Mouse (Mus musculus): Measurements from ENCODE around the gene Zcchc3. TPM values are rescaled to one million over a fixed set of nuclear protein-coding genes. Genes with fewer than 3 reads are reported as not detected.

Zcchc3 gene
- polyA plus RNA-seq, 1 experiment, result not detected

DNA sequence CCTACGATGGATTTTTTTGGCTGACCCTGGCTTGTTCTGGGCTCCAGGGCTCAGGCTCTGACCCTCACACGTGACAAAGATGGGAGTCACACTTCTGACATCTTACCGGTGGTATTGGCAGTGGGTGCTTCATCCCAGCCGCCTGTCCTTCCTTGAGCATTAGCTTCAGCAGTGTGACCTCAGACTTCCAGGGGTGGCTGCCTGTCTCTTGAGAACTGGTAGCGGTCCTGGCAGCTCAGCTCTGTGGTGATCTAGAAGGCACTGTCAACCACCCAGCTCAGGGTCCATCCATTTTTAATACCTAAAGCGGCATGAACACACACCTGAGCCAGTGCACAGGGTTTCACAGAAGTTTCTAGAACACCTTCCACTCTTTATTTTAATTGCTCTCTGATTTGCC is 5.0 kb downstream of the Zcchc3 start:
- Histone ChIP-seq H3K79me2 (ENCODE audit: control insufficient read depth, insufficient read depth) (no peaks in the 10 kb centered on the region), H3K27me3 (ENCODE audit: control insufficient read depth, insufficient read depth, insufficient read length) (peaks cover 3% of the 10 kb centered on the region), H3ac (ENCODE audit: control insufficient read depth, insufficient read length, low read depth) (no peak overlapping the region), H3K79me3 (ENCODE audit: low read depth) (no peaks in the 10 kb centered on the region), H3K36me3 (ENCODE audit: control insufficient read depth, insufficient read depth) (no peaks in the 10 kb centered on the region), H3K4me3 (ENCODE audit: insufficient read depth, poor library complexity, severe bottlenecking) (no peak overlapping the region)
- TF ChIP-seq FOSL1 (IDR thresholded peaks at IDR 0.05; ENCODE audit: insufficient read depth, low read length, poor library complexity, severe bottlenecking) (no peak), USF1 (IDR thresholded peaks at IDR 0.05; ENCODE audit: low read depth) (no peak), CTCF (IDR thresholded peaks at IDR 0.05; ENCODE audit: control insufficient read depth, insufficient read depth, insufficient read length) (no peak), CEBPB (IDR thresholded peaks at IDR 0.05; ENCODE audit: low read depth) (no peak)

DNA sequence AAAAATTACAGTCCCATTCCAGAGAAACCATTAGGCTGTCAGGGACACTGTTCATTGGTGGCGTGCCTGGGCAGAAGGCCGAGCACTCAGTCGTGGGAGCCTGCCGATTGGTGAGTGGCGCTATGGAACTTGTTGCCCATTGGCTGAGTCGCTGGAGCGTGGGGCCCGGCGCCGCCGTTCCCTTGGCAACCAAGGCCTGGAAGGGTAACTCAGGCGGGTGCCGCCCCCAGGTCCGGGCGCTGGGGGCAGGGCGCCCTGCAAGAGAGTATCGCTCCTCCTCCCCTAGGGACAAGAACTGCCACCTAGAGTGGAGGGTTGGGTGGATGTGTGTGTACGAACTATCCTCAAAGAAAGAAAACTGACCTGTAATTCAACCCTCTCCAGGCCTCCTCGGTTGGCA is 8.7 kb downstream of the Zcchc3 start:
- no peak for TF ChIP-seq CEBPB (IDR thresholded peaks at IDR 0.05; ENCODE audit: low read depth)
- TF ChIP-seq CTCF (IDR thresholded peaks at IDR 0.05; ENCODE audit: control insufficient read depth, insufficient read depth, insufficient read length), result no peak
- TF ChIP-seq USF1 (IDR thresholded peaks at IDR 0.05; ENCODE audit: low read depth), result no peak
- no peak for TF ChIP-seq FOSL1 (IDR thresholded peaks at IDR 0.05; ENCODE audit: insufficient read depth, low read length, poor library complexity, severe bottlenecking)
- no peak for TF ChIP-seq MAX (IDR thresholded peaks at IDR 0.05)
- no peak for TF ChIP-seq MYOD1 (IDR thresholded peaks at IDR 0.05; ENCODE audit: control insufficient read depth, insufficient read length, low read depth)
- TF ChIP-seq MYOG (IDR thresholded peaks at IDR 0.05; ENCODE audit: control insufficient read depth, extremely low read depth, insufficient read length), result no peak

DNA sequence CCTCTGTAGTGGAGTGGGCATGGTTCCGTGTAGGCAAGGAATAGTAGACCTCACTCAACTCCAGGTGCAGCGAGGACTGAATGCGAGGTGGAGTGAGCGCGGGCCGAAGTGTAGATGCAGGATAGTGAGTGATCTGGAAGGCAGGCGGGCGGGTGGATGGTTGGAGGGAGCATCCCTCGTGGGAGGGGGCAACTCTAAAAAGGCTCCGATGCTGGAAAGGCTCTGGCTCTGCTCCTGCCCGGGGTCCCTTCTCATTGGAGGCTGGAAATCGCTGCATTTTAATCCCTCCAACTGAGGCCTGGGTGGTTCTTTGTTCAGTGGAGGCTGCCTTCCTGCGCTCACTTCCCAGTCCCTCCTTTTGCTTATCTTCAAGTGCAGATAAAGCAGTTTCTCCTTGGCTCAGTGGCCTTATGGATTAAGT is 15.7 kb downstream of the Zcchc3 start:
- TF ChIP-seq CTCF (IDR thresholded peaks at IDR 0.05; ENCODE audit: control insufficient read depth, insufficient read depth, insufficient read length) (no peak), MYOG (IDR thresholded peaks at IDR 0.05; ENCODE audit: control insufficient read depth, extremely low read depth, insufficient read length) (no peak), MYOD1 (IDR thresholded peaks at IDR 0.05; ENCODE audit: control insufficient read depth, insufficient read length, low read depth) (no peak), FOSL1 (IDR thresholded peaks at IDR 0.05; ENCODE audit: insufficient read depth, low read length, poor library complexity, severe bottlenecking) (no peak)
- no peaks in the 10 kb centered on the region for H3K36me3 ChIP-seq (ENCODE audit: control insufficient read depth, insufficient read depth)
- no peaks in the 10 kb centered on the region for H3K79me3 ChIP-seq (ENCODE audit: low read depth)
- peaks cover 6% of the 10 kb centered on the region for H3K79me2 ChIP-seq (ENCODE audit: control insufficient read depth, insufficient read depth)
- no peak overlapping the region for H3K4me3 ChIP-seq (ENCODE audit: insufficient read depth, poor library complexity, severe bottlenecking)
- peak overlapping the region; percentile 37 for H3ac ChIP-seq (ENCODE audit: control insufficient read depth, insufficient read length, low read depth)
- H3K27me3 ChIP-seq (ENCODE audit: control insufficient read depth, insufficient read depth, insufficient read length), result no peaks in the 10 kb centered on the region

More for the DNA sequence above, 8.7 kb downstream of the Zcchc3 start:
- no peaks in the 10 kb centered on the region for H3K79me2 ChIP-seq (ENCODE audit: control insufficient read depth, insufficient read depth)
- H3K36me3 ChIP-seq (ENCODE audit: control insufficient read depth, insufficient read depth), result no peaks in the 10 kb centered on the region
- no peaks in the 10 kb centered on the region for H3K79me3 ChIP-seq (ENCODE audit: low read depth)
- H3K4me3 ChIP-seq (ENCODE audit: insufficient read depth, poor library complexity, severe bottlenecking), result no peak overlapping the region
- H3K27me3 ChIP-seq (ENCODE audit: control insufficient read depth, insufficient read depth, insufficient read length), result no peaks in the 10 kb centered on the region
- no peak overlapping the region for H3ac ChIP-seq (ENCODE audit: control insufficient read depth, insufficient read length, low read depth)

DNA sequence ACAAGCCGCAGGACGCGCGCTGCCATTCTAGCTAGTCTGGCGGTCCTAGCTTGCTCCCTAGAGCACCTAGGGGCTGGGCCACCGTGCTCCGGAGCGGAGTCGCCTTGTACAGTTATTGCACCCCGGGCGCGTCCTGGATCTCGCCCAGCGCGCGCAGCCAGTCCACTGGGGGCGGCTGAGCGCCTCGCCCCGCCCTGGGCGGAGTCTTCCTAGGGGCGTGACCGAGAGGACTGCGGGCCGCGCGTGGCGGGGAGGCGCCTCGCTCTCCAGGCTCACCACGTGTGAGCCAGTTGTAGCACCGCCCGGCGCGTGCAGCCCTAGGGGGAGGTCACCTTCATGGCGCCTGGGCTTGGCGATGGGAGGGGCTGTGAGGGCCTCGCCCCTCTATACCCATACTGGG is 16.1 kb downstream of the Zcchc3 start:
- Histone ChIP-seq H3K36me3 (ENCODE audit: control insufficient read depth, insufficient read depth) (no peaks in the 10 kb centered on the region), H3K4me3 (ENCODE audit: insufficient read depth, poor library complexity, severe bottlenecking) (peak overlapping the region; percentile 49), H3K79me3 (ENCODE audit: low read depth) (no peaks in the 10 kb centered on the region), H3ac (ENCODE audit: control insufficient read depth, insufficient read length, low read depth) (no peak overlapping the region), H3K79me2 (ENCODE audit: control insufficient read depth, insufficient read depth) (peaks cover 6% of the 10 kb centered on the region), H3K27me3 (ENCODE audit: control insufficient read depth, insufficient read depth, insufficient read length) (no peaks in the 10 kb centered on the region)
- TF ChIP-seq MAX (IDR thresholded peaks at IDR 0.05) (peak; percentile 92), MYOG (IDR thresholded peaks at IDR 0.05; ENCODE audit: control insufficient read depth, extremely low read depth, insufficient read length) (no peak)

DNA sequence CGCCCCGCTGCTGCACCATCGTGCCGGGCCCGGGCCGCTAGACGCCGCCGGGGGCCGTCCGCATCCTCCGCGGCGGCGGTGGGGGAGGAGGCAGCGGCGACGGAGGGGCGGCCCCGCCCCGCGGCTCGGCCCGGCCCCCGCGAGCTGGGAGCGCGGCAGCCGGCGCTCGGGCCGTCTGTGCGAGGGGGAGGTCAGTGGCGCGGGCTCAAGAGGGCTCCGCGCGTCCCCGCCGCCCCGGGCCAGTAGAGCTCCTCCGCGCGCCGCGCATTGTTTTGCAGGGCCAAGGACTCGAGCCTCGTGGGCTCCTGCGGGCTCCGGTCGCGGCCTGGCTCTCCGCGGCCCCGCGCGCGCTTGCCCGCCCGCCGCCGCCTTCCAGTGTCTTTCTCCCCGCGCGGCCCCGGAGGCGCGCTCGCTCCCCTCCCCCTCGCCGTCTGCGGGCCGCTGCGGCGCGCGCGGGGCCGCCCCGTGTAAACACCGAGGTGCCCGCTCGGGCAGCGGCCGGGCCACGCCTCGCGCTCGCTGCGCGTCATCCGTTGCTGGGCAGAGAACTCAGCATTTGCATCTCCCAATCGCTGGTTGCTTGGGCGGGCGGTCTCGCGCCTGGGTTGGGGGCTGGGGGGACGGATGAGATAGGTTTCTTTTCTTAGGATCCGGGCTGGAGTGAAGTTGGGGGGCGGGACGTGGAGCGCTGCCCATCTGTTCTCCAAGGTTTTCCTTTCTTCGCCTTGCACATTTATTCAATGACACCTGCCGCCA is 17.0 kb downstream of the Zcchc3 start, which contains the start of gene Sox12:
Gene Sox12, minus strand, starts transcription at position 384 of the 756 bp plus-strand sequence.
- H3K36me3 ChIP-seq (ENCODE audit: control insufficient read depth, insufficient read depth), result no peaks in the 10 kb centered on the region
- no peaks in the 10 kb centered on the region for H3K79me3 ChIP-seq (ENCODE audit: low read depth)
- TF ChIP-seq USF1 (IDR thresholded peaks at IDR 0.05; ENCODE audit: low read depth), result no peak
- no peaks in the 10 kb centered on the region for H3K27me3 ChIP-seq (ENCODE audit: control insufficient read depth, insufficient read depth, insufficient read length)
- peak within 1 kb of the TSS; percentile 49 for H3K4me3 ChIP-seq (ENCODE audit: insufficient read depth, poor library complexity, severe bottlenecking)
- H3ac ChIP-seq (ENCODE audit: control insufficient read depth, insufficient read length, low read depth), result peak within 1 kb of the TSS; percentile 86
- peaks cover 6% of the 10 kb centered on the region for H3K79me2 ChIP-seq (ENCODE audit: control insufficient read depth, insufficient read depth)

DNA sequence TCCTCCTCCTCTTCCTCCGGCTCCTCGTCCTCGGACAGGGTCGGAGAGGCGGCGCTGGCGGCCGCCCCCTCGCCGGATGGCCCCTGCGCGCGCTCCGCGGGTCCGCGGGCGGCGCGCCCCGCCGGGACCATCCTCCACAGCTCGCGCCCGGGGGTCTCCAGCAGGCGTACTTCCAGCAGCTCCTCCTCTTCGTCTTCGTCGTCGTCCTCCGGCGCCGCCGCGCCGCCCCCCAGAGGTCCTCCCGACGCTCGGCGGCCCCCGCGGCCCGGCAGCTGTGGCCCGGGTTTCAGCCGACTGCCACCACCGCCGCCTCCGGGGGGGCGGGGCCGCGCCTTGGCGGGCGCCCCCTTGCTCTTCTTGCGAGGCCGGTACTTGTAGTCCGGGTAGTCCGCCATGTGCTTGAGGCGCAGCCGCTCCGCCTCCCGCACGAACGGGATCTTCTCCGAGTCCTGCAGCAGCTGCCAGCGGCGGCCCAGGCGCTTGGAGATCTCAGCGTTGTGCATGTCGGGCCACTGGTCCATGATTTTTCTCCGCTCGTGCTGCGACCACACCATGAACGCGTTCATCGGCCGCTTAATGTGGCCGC is 17.7 kb downstream of the Zcchc3 start:
- Histone ChIP-seq H3K36me3 (ENCODE audit: control insufficient read depth, insufficient read depth) (no peaks in the 10 kb centered on the region), H3K79me3 (ENCODE audit: low read depth) (no peaks in the 10 kb centered on the region), H3ac (ENCODE audit: control insufficient read depth, insufficient read length, low read depth) (peak overlapping the region; percentile 86), H3K27me3 (ENCODE audit: control insufficient read depth, insufficient read depth, insufficient read length) (no peaks in the 10 kb centered on the region), H3K79me2 (ENCODE audit: control insufficient read depth, insufficient read depth) (peaks cover 6% of the 10 kb centered on the region), H3K4me3 (ENCODE audit: insufficient read depth, poor library complexity, severe bottlenecking) (peak overlapping the region; percentile 49)
- TF ChIP-seq MAX (IDR thresholded peaks at IDR 0.05) (peak; percentile 66), MYOD1 (IDR thresholded peaks at IDR 0.05; ENCODE audit: control insufficient read depth, insufficient read length, low read depth) (no peak)
